Mouse (Mus musculus) liver, postnatal 0 days (tissue): ENCODE data around the gene Orc3.

ENCODE experiments used
- CTCF ChIP-seq: sonication (generic); IDR thresholded peaks from 2 replicates; pipeline ENCODE4 v1.5.1; 2016; ENCODE audit warnings: antibody characterized with exemption, low read depth
- EP300 ChIP-seq: IDR thresholded peaks from 2 replicates; pipeline ENCODE4 v1.6.1; 2016; ENCODE audit warnings: antibody characterized with exemption, low read depth, mild to moderate bottlenecking

GRCm38 (mm10) chr4:34551098-34551809, 63.5 kb downstream of the Orc3 start:
- TF ChIP-seq CTCF = no peak
- TF ChIP-seq EP300 = peak; percentile 13; the same call in 1 of the 2 replicates
